Mouse (Mus musculus) hindbrain, embryonic 16.5 days (tissue): Measurements from ENCODE around the gene Dynll2. TPM values are rescaled to one million over a fixed set of nuclear protein-coding genes. Genes with fewer than 3 reads are reported as not detected.
A peak's percentile ranks its signal among the peaks of the same experiment; 100 is the strongest.
"Not testable (repeated sequence)": the region's sequence is repeated elsewhere in the genome, so short reads cannot be mapped to it uniquely, and the experiment has no call there.

Source experiments
- ATAC-seq: fragments of 200-750 bp; cut with Nextera tagmentation; 2 replicates; pipeline ENCODE4 v1.8.0; 2017; ENCODE audit warnings: moderate TSS enrichment, moderate library complexity
- H3K27ac ChIP-seq: fragments of 300-500 bp; sonication (generic); 2 replicates; pipeline ENCODE4 v1.5.1; 2014; ENCODE audit warnings: low read depth, mild to moderate bottlenecking, control low read depth, low read length, moderate library complexity
- H3K27me3 ChIP-seq: fragments of 300-500 bp; sonication (generic); replicated peaks from 2 replicates; pipeline ENCODE4 v1.6.1; 2014; ENCODE audit warnings: low read length; ENCODE audit not compliant: control insufficient read depth, insufficient read depth
- H3K36me3 ChIP-seq: fragments of 300-500 bp; sonication (generic); 2 replicates; pipeline ENCODE4 v1.6.1; 2014; ENCODE audit warnings: mild to moderate bottlenecking, low read length, moderate library complexity, mixed read lengths; ENCODE audit not compliant: control insufficient read depth, insufficient read depth
- H3K4me1 ChIP-seq: fragments of 300-500 bp; sonication (generic); 2 replicates; pipeline ENCODE4 v1.6.1; 2014; ENCODE audit warnings: low read depth, low read length; ENCODE audit not compliant: control insufficient read depth, insufficient read depth
- H3K4me2 ChIP-seq: fragments of 300-500 bp; sonication (generic); 2 replicates; pipeline ENCODE4 v1.6.1; 2014; ENCODE audit warnings: mild to moderate bottlenecking, low read length, control low read depth, moderate library complexity
- H3K4me3 ChIP-seq: fragments of 300-500 bp; sonication (generic); 2 replicates; pipeline ENCODE4 v1.5.1; 2014; ENCODE audit warnings: mild to moderate bottlenecking, low read length, control low read depth, moderate library complexity
- H3K9ac ChIP-seq: fragments of 300-500 bp; sonication (generic); 2 replicates; pipeline ENCODE4 v1.6.1; 2014; ENCODE audit warnings: low read depth, mild to moderate bottlenecking, control low read depth, low read length, moderate library complexity
- H3K9me3 ChIP-seq: fragments of 300-500 bp; sonication (generic); 2 replicates; pipeline ENCODE4 v1.6.1; 2014; ENCODE audit warnings: mild to moderate bottlenecking, low read length, moderate library complexity; ENCODE audit not compliant: control insufficient read depth
- WGBS: fragments of 180-500 bp; shearing (Covaris S2); extraction: QIAGEN DNeasy Blood & Tissue Kit; methylation state at CpG from one replicate; pipeline ENCODE4 v1.1.7; 2014; 5-methylcytosine and 5-hydroxymethylcytosine counted together
- polyA plus RNA-seq: library from polyadenylated mRNA; unstranded; fragments of >200 nt; fragmentation: Nextera tagmentation; extraction: Ambion mirVana; gene quantifications from 2 replicates; pipeline ENCODE4 v1.2.1, GENCODE M21; 2015

Dynll2 gene
- polyA plus RNA-seq, 1 experiment from 2014 or later: 54.5 TPM

- Histone ChIP-seq H3K36me3 (no peaks in the 10 kb centered on the region), H3K27me3 (no peaks in the 10 kb centered on the region), H3K4me3 (no peak overlapping the region), H3K9ac (no peak overlapping the region), H3K4me1 (no peaks in the 10 kb centered on the region), H3K9me3 (no peaks in the 10 kb centered on the region), H3K4me2 (no peak overlapping the region), H3K27ac (no peak overlapping the region)
- 67% methylated on average over 4 of the region's 4 CpGs for WGBS
- no peak for ATAC-seq
These were observed 15.4 kb upstream of the Dynll2 start for GRCm38 (mm10) chr11:88002738-88003137.

- H3K9ac ChIP-seq: no peak overlapping the region
- no peak overlapping the region for H3K27ac ChIP-seq
- H3K27me3 ChIP-seq: no peaks in the 10 kb centered on the region
- no peak overlapping the region for H3K4me3 ChIP-seq
- H3K36me3 ChIP-seq: no peaks in the 10 kb centered on the region
- H3K4me2 ChIP-seq: no peak overlapping the region
- H3K9me3 ChIP-seq: no peaks in the 10 kb centered on the region
- no peaks in the 10 kb centered on the region for H3K4me1 ChIP-seq
- no peak for ATAC-seq
- 86% methylated on average over 5 of the region's 5 CpGs for WGBS
These were observed 12.4 kb upstream of the Dynll2 start for GRCm38 (mm10) chr11:87999751-88000150.

GRCm38 (mm10) chr11:87991806-87992205 lies 4.5 kb upstream of the Dynll2 start:
- Histone ChIP-seq H3K9me3 (no peaks in the 10 kb centered on the region), H3K4me1 (peaks cover 4% of the 10 kb centered on the region; the same call in 1 of the 2 replicates), H3K27me3 (no peaks in the 10 kb centered on the region), H3K4me3 (no peak overlapping the region), H3K4me2 (no peak overlapping the region), H3K27ac (no peak overlapping the region), H3K36me3 (no peaks in the 10 kb centered on the region), H3K9ac (no peak overlapping the region)
- ATAC-seq: no peak
- 65% methylated on average over 4 of the region's 4 CpGs for WGBS

GRCm38 (mm10) chr11:87987861-87988260 lies 528 bp upstream of the Dynll2 start:
- Histone ChIP-seq H3K27ac (peak overlapping the region; percentile 79), H3K9ac (peak overlapping the region; percentile 61), H3K27me3 (no peaks in the 10 kb centered on the region), H3K9me3 (no peaks in the 10 kb centered on the region), H3K36me3 (peaks cover 6% of the 10 kb centered on the region), H3K4me2 (peak overlapping the region; percentile 61), H3K4me1 (peaks cover 31% of the 10 kb centered on the region), H3K4me3 (peak overlapping the region; percentile 95)
- ATAC-seq: no peak
- WGBS: 64% methylated on average over 11 of the region's 11 CpGs

- peak overlapping the region; percentile 93 for H3K27ac ChIP-seq
- peaks cover 7% of the 10 kb centered on the region for H3K36me3 ChIP-seq
- H3K4me3 ChIP-seq: peak overlapping the region; percentile 95
- peak overlapping the region; percentile 93 for H3K9ac ChIP-seq
- no peaks in the 10 kb centered on the region for H3K9me3 ChIP-seq
- H3K27me3 ChIP-seq: no peaks in the 10 kb centered on the region
- H3K4me2 ChIP-seq: peak overlapping the region; percentile 93
- ATAC-seq: peak; percentile 9; the same call in 1 of the 2 replicates
- 1% methylated on average over 13 of the region's 13 CpGs for WGBS
- peaks cover 35% of the 10 kb centered on the region for H3K4me1 ChIP-seq
These were observed 1.1 kb downstream of the Dynll2 start for GRCm38 (mm10) chr11:87986141-87986741.

GRCm38 (mm10) chr11:87985643-87986042 lies 1.7 kb downstream of the Dynll2 start:
- H3K4me3 ChIP-seq: peak overlapping the region; percentile 95
- H3K4me1 ChIP-seq: peaks cover 35% of the 10 kb centered on the region
- no peak for ATAC-seq
- peak overlapping the region; percentile 93 for H3K4me2 ChIP-seq
- H3K27ac ChIP-seq: no peak overlapping the region
- WGBS: 33% methylated on average over 9 of the region's 9 CpGs
- H3K9me3 ChIP-seq: no peaks in the 10 kb centered on the region
- H3K27me3 ChIP-seq: no peaks in the 10 kb centered on the region
- H3K9ac ChIP-seq: peak overlapping the region; percentile 93
- peaks cover 7% of the 10 kb centered on the region for H3K36me3 ChIP-seq

GRCm38 (mm10) chr11:87984571-87984970 lies 2.8 kb downstream of the Dynll2 start:
- peaks cover 15% of the 10 kb centered on the region for H3K36me3 ChIP-seq
- no peak for ATAC-seq
- H3K4me1 ChIP-seq: peaks cover 35% of the 10 kb centered on the region
- H3K9ac ChIP-seq: peak overlapping the region; percentile 26; the same call in 1 of the 2 replicates
- H3K9me3 ChIP-seq: no peaks in the 10 kb centered on the region
- H3K27ac ChIP-seq: no peak overlapping the region
- no peaks in the 10 kb centered on the region for H3K27me3 ChIP-seq
- peak overlapping the region; percentile 93 for H3K4me2 ChIP-seq
- H3K4me3 ChIP-seq: peak overlapping the region; percentile 95; the same call in 1 of the 2 replicates
- WGBS: 63% methylated on average over 3 of the region's 3 CpGs

- Histone ChIP-seq H3K36me3 (peaks cover 31% of the 10 kb centered on the region), H3K9me3 (no peaks in the 10 kb centered on the region), H3K4me2 (no peak overlapping the region)
These were observed 8.4 kb downstream of the Dynll2 start for GRCm38 (mm10) chr11:87978905-87979304.

GRCm38 (mm10) chr11:87977021-87977420 lies 10.3 kb downstream of the Dynll2 start:
- not testable (repeated sequence) for H3K9me3 ChIP-seq, H3K4me1 ChIP-seq, H3K9ac ChIP-seq, H3K4me2 ChIP-seq, H3K4me3 ChIP-seq, H3K27me3 ChIP-seq, ATAC-seq, H3K27ac ChIP-seq
- H3K36me3 ChIP-seq: peaks cover 24% of the 10 kb centered on the region
- WGBS: 79% methylated on average over 8 of the region's 8 CpGs

More at GRCm38 (mm10) chr11:87978905-87979304, 8.4 kb downstream of the Dynll2 start:
- Histone ChIP-seq H3K27me3 (no peaks in the 10 kb centered on the region), H3K9ac (no peak overlapping the region), H3K27ac (no peak overlapping the region), H3K4me1 (peaks cover 17% of the 10 kb centered on the region), H3K4me3 (no peak overlapping the region)
- no peak for ATAC-seq
- WGBS: 83% methylated on average over 4 of the region's 4 CpGs
